Mouse (Mus musculus) gastrocnemius, postnatal 14 days (tissue): Measurements from ENCODE around the gene Piezo1. TPM values are rescaled to one million over a fixed set of nuclear protein-coding genes. Genes with fewer than 3 reads are reported as not detected.

Source experiments
- DNase-seq: peaks from one replicate; pipeline ENCODE4 v3.0.0; 2021; ENCODE audit warnings: mixed read lengths
- intact Hi-C: fragments of 180-260 bp; cut with DNase I; formaldehyde crosslinking; loops from one replicate; pipeline ENCODE4 v1.15.1; 2025; ENCODE audit warnings: low total_unique reads
- microRNA-seq, 2 experiments: library from miRNA; unstranded; fragments of <30 nt; microRNA quantifications; one replicate each; pipeline ENCODE4 v1.2.0; 2021
- total RNA-seq, 2 experiments: library from RNA; stranded (reverse); gene quantifications; 2 replicates each; pipeline ENCODE4 v1.2.3; 2021

The Piezo1 gene
- total RNA-seq, 2 experiments from 2014 or later, result 15.1 to 15.4 TPM

- intact Hi-C loops, result loop anchor here (10.0 kb wide), 1 partner anchor 163 kb away; no protein-coding TSS in a partner anchor
- DNase-seq, result no peak
These were observed 113.3 kb downstream of the Piezo1 start for GRCm38 (mm10) chr8:122437708-122438331.

- DNase-seq, result no peak
- intact Hi-C loops, result loop anchor here (10.0 kb wide), 1 partner anchor 162 kb away; no protein-coding TSS in a partner anchor
These were observed 114.5 kb downstream of the Piezo1 start for GRCm38 (mm10) chr8:122436586-122437125.

- no peak for DNase-seq
- intact Hi-C loops, result loop anchor here (10.0 kb wide), 1 partner anchor 161 kb away; no protein-coding TSS in a partner anchor
These were observed 115.0 kb downstream of the Piezo1 start for GRCm38 (mm10) chr8:122436146-122436545.

DNA sequence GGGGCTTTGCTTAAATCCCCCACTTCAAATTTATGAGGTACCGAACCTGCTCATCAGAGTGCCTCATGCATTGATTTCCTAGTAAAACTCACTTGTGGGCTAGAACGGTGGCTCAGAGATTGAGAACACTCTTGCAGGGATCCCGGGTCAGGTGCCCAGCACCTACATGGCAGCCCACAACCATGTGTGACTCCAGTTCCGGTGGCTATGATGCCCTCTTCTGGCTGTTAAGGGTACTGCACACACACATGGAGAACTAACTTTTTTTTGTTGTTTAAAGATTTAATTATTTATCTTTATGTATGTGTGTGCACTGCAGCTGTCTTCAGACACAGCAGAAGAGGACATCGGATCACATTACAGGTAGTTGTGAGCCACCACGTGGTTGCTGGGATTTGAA, 115.8 kb downstream of the Piezo1 start:
- intact Hi-C loops, result loop anchor here (10.0 kb wide), 1 partner anchor 161 kb away; no protein-coding TSS in a partner anchor
- no peak for DNase-seq

- intact Hi-C loops, result loop anchor here (10.0 kb wide), 1 partner anchor 159 kb away; no protein-coding TSS in a partner anchor
These were observed 117.7 kb downstream of the Piezo1 start for GRCm38 (mm10) chr8:122433269-122433905.

DNA sequence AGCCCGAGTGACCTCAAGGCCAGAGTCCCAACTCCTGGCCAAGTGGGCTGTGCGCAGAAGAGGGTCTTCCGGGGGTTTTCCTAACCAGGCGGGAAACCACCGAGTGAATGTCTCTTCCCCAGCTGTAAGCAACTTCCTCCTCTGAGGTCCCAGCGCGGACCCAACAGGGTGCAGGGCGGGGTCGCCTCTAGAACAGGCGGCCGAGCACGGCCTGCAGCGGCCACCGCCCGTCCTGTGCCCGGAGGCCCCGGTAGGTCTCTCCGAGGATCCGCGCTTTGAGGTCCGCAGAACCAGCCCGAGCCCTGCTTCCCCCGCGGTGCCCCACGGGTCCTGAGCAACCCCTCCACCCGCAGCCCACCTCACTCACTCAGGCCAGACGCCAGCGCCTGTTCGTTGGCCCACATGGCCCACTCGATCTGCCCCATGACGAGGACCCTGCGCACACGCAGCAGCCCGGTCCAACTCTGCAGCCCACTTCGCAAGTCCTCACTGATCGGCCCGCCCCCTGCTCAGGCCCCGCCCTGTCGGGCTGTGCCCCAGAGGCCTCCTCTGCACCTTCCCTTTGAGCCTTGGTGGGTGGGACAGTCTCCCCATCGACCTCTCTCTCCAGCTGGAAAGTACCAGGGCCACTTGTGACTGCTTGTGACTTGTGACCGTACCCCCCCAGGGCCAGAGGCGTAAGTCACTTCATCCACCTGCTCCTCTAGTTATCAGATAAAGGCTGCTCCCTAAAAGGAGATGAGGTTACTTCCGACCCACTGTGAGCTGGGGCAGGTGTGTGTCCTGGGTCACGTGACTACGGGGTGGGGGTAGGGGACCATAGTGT, 118.5 kb downstream of the Piezo1 start, which contains the start of gene Cyba:
TSS of gene Cyba (minus strand) at position 488 of the 826 bp plus-strand sequence.
- DNase-seq, result peak; percentile 79
- intact Hi-C loops, result loop anchor here (10.0 kb wide), 1 partner anchor 158 kb away; no protein-coding TSS in a partner anchor

More at GRCm38 (mm10) chr8:122433269-122433905, 117.7 kb downstream of the Piezo1 start:
- no peak for DNase-seq

Small RNA genes within 50 kb of the gene (microRNA-seq; reads per million reads assigned to microRNA genes)
- 0 reads per million in 2 experiments for gene Gm24366

Other genes starting within 250 kb of the Piezo1 start
- not detected for gene Trhr2, start 190.6 kb downstream of the Piezo1 start, total RNA-seq
- 10 to 100 TPM; 21.6 to 23.5 TPM for gene Zc3h18, start 174.7 kb downstream of the Piezo1 start, total RNA-seq
- gene Il17c, start 129.3 kb downstream of the Piezo1 start, total RNA-seq, result not detected
- 10 to 100 TPM; 15.3 to 18.6 TPM for gene Cyba, start 118.4 kb downstream of the Piezo1 start, total RNA-seq
- gene Mvd, start 107.9 kb downstream of the Piezo1 start, total RNA-seq, result 1 to 10 TPM; 5.6 to 7.8 TPM
- 1 to 10 TPM; 3.1 to 4.1 TPM for gene Snai3, start 90.6 kb downstream of the Piezo1 start, total RNA-seq
- 10 to 100 TPM; 23.9 to 28.7 TPM for gene Rnf166, start 75.3 kb downstream of the Piezo1 start, total RNA-seq
- 1 to 10 TPM; 7.6 to 8.6 TPM for gene Ctu2, start 75.2 kb downstream of the Piezo1 start, total RNA-seq
- gene Cdt1, start 16.7 kb upstream of the Piezo1 start, total RNA-seq, result 1 to 10 TPM; 1.8 to 3.0 TPM
- 10 to 100 TPM; 40.1 to 44.1 TPM for gene Aprt, start 25.6 kb upstream of the Piezo1 start, total RNA-seq
- gene Galns, start 60.1 kb upstream of the Piezo1 start, total RNA-seq, result 1 to 10 TPM; 2.9 to 3.6 TPM
- 10 to 100 TPM; 47.5 TPM for gene Trappc2l, start 60.3 kb upstream of the Piezo1 start, total RNA-seq
- not detected for gene Pabpn1l, start 71.4 kb upstream of the Piezo1 start, total RNA-seq
- 10 to 100 TPM; 19.5 to 23.2 TPM for gene Cbfa2t3, start 147.8 kb upstream of the Piezo1 start, total RNA-seq
- gene Acsf3, start 224.2 kb upstream of the Piezo1 start, total RNA-seq, result 10 to 100 TPM; 13.4 to 16.2 TPM